Mouse (Mus musculus): ENCODE results near the gene Tango2.
A peak's percentile ranks its signal among the peaks of the same experiment; 100 is the strongest.

The Tango2 gene

GRCm38 (mm10) chr16:18252736-18253135 lies 95.2 kb downstream of the Tango2 start:
- no peak for DNase-seq

GRCm38 (mm10) chr16:18250828-18251790 lies 96.8 kb downstream of the Tango2 start:
- DNase-seq: peak in 1 of 2 experiments; percentile 32
